Comparison of ENCODE assay signal across 21 mouse cellular contexts in genomic region chr3:149352546-149352945, GRCm38 (mm10).
DNase-seq lines count a peak whose midpoint lies in the region; TF ChIP-seq lines count a peak whose summit lies in the region.
"Had no signal": no experiment of that assay in that cellular context is flagged by ENCODE, and none has a peak within 500 bp of the region (broad histone marks: within the 10 kb centered on the region; RNA-seq: fewer than 3 reads in every experiment).

No protein-coding gene starts in this region.

- WGBS in heart, embryonic 10.5 days, result 36% methylated on average over 6 of the region's 6 CpGs
- 47% methylated on average over 6 of the region's 6 CpGs for WGBS in kidney, adult 2 months

- peak; percentile 25 for DNase-seq in heart, embryonic 10.5 days (ENCODE audit: low spot score)
- DNase-seq in heart, postnatal 25 days (ENCODE audit: low spot score), result no peak
- DNase-seq in kidney, adult 2 months, result peak; percentile 58
- no peak for DNase-seq in kidney, postnatal 4 days
- DNase-seq in lung, postnatal 36 days, result peak; percentile 36
- DNase-seq in lung, adult 18-20 months, result no peak
- DNase-seq: adrenal gland, adult 2 months; adrenal gland, postnatal 14 days; cerebellum, adult 11 months; cerebellum, adult 2 months; cerebellum, adult 9-11 months; cerebellum, postnatal 25 days; forebrain, postnatal 0 days; gastrocnemius, adult 2 months; gastrocnemius, postnatal 14 days; heart, adult 18-20 months; heart, postnatal 36 days had no signal

- H3K36me3 ChIP-seq in heart, embryonic 10.5 days, result no peaks in the 10 kb centered on the region
- H3K36me3 ChIP-seq in kidney, adult 2 months (ENCODE audit: control insufficient read depth, insufficient read depth, low read length), result no peaks in the 10 kb centered on the region
- H3K36me3 ChIP-seq: embryonic facial prominence, embryonic 12.5 days; embryonic facial prominence, embryonic 15.5 days had no signal

- no peak for TF ChIP-seq POLR2A in kidney, adult 2 months (IDR thresholded peaks at IDR 0.05; ENCODE audit: low read depth, low read length)

- intact Hi-C loops in heart, postnatal 25 days (cut with DNase I), result no loop called here

- no peak overlapping the region for H3K27ac ChIP-seq in heart, embryonic 10.5 days
- peak overlapping the region; percentile 0; the same call in 1 of the 2 replicates for H3K27ac ChIP-seq in kidney, adult 2 months (ENCODE audit: insufficient read depth, low read depth, low read length)
- H3K27ac ChIP-seq: embryonic facial prominence, embryonic 12.5 days; embryonic facial prominence, embryonic 15.5 days; gastrocnemius, adult 2 months; hindbrain, embryonic 14.5 days; hindbrain, postnatal 0 days had no signal

- TF ChIP-seq CTCF in kidney, adult 2 months (conservative IDR thresholded peaks at IDR 0.05; ENCODE audit: insufficient read depth, insufficient read length, low read depth, low read length), result no peak

- H3K4me3 ChIP-seq in heart, embryonic 10.5 days, result no peak overlapping the region
- H3K4me3 ChIP-seq in kidney, adult 2 months (ENCODE audit: insufficient read depth, low read depth, low read length), result no peak overlapping the region
- H3K4me3 ChIP-seq: embryonic facial prominence, embryonic 12.5 days; embryonic facial prominence, embryonic 15.5 days; gastrocnemius, adult 2 months had no signal

- H3K4me1 ChIP-seq in heart, embryonic 10.5 days, result peaks cover 5% of the 10 kb centered on the region
- H3K4me1 ChIP-seq in kidney, adult 2 months (ENCODE audit: control insufficient read depth, insufficient read depth, low read length), result no peaks in the 10 kb centered on the region
- H3K4me1 ChIP-seq: embryonic facial prominence, embryonic 12.5 days had no signal

- no peaks in the 10 kb centered on the region for H3K27me3 ChIP-seq in heart, embryonic 10.5 days (ENCODE audit: insufficient read depth, poor library complexity, severe bottlenecking)
- H3K27me3 ChIP-seq in kidney, adult 2 months (replicated peaks; ENCODE audit: control insufficient read depth, insufficient read depth, low read length), result no peaks in the 10 kb centered on the region
- H3K27me3 ChIP-seq: embryonic facial prominence, embryonic 12.5 days; embryonic facial prominence, embryonic 15.5 days had no signal

- H3K9me3 ChIP-seq in heart, embryonic 10.5 days, result no peaks in the 10 kb centered on the region
- H3K9me3 ChIP-seq: embryonic facial prominence, embryonic 12.5 days; embryonic facial prominence, embryonic 15.5 days had no signal

Comparison
In these comparisons a context has a peak if more than half of its experiments do, and no peak if none do; other contexts are left out.
1. DNase-seq: peak in heart, embryonic 10.5 days (single experiment), kidney, adult 2 months (single experiment) and lung, postnatal 36 days (single experiment); none in heart, postnatal 25 days (single experiment), kidney, postnatal 4 days (0 of 2) and lung, adult 18-20 months (0 of 2).